10 mouse cellular contexts compared by ENCODE assay signal in the genomic region with DNA sequence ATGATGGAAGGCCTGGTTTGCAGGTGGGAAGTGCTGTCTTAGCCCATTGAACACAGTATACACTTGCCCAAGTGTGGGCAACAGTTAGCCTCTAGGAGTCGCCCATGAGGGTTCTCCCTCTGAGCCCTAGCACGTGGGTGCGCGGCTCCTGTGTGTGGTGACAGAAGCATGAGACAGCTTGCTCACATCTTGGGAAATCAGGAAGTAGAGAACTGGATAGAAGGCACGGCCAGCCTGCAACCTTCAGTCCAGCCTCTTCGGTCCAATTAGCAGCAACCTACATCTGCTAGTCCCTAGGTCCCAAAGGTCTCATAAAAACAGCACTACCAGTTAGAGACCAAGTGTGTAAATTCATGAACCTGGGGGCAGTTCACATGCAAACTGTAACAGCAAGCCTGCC. TPM values are rescaled to one million over a fixed set of nuclear protein-coding genes. Genes with fewer than 3 reads are reported as not detected.
DNase-seq lines count a peak whose midpoint lies in the region; ATAC-seq lines count a peak whose summit lies in the region.
"Had no signal": no experiment of that assay in that cellular context is flagged by ENCODE, and none has a peak within 500 bp of the region (broad histone marks: within the 10 kb centered on the region; RNA-seq: fewer than 3 reads in every experiment).

No protein-coding gene starts in this region.

- H3K4me1 ChIP-seq in hindbrain, embryonic 13.5 days (replicated peaks): peaks cover 32% of the 10 kb centered on the region

- no peaks in the 10 kb centered on the region for H3K9me3 ChIP-seq in hindbrain, embryonic 13.5 days

- no peak overlapping the region for H3K4me3 ChIP-seq in hindbrain, embryonic 13.5 days

- no peak overlapping the region; the same call in 1 of the 2 replicates for H3K27ac ChIP-seq in hindbrain, embryonic 13.5 days

- no peaks in the 10 kb centered on the region for H3K36me3 ChIP-seq in hindbrain, embryonic 13.5 days

- no peak for ATAC-seq in hindbrain, embryonic 13.5 days (ENCODE audit: low FRiP score)

- 67% methylated on average over 6 of the region's 6 CpGs for WGBS in hindbrain, embryonic 13.5 days

- DNase-seq in heart, adult 18-20 months: peak; percentile 49 to 68
- no peak for DNase-seq in heart, postnatal 25 days (ENCODE audit: low spot score)
- DNase-seq in A20 (ENCODE audit: low read depth, low spot score): peak; percentile 39
- DNase-seq in forelimb bud, embryonic 11.5 days (ENCODE audit: low read depth, low spot score): peak; percentile 51
- DNase-seq in lung, postnatal 14 days: peak; percentile 55
- no peak for DNase-seq in urinary bladder, postnatal 4 days (ENCODE audit: low spot score in 2 of 2)
- no peak for DNase-seq in cerebellum, postnatal 36 days
- DNase-seq: layer of hippocampus, postnatal 36 days; midbrain, embryonic 14.5 days had no signal

- no peaks in the 10 kb centered on the region for H3K27me3 ChIP-seq in hindbrain, embryonic 13.5 days

- H3K4me2 ChIP-seq in hindbrain, embryonic 13.5 days: no peak overlapping the region

- intact Hi-C loops in heart, postnatal 25 days (cut with DNase I): no loop called here

- no peak overlapping the region for H3K9ac ChIP-seq in hindbrain, embryonic 13.5 days

RNA-seq across cellular contexts. Expression of a gene that starts 36.8 kb away (rescaled TPM):
- total RNA-seq in heart, adult 18-20 months (2021): 10 to 100 TPM; 93.5 to 97.6 TPM
- total RNA-seq in heart, postnatal 25 days (2021): 10 to 100 TPM; 76.2 to 76.4 TPM
- polyA plus RNA-seq in hindbrain, embryonic 13.5 days (2015; fragmentation: Nextera tagmentation; extraction: Ambion mirVana): 209 and 210 TPM in 2 replicates

Comparison
In these comparisons a context has a peak if more than half of its experiments do, and no peak if none do; other contexts are left out.
1. DNase-seq: peak in heart, adult 18-20 months (2 of 2), A20 (single experiment), forelimb bud, embryonic 11.5 days (single experiment) and lung, postnatal 14 days (single experiment); none in heart, postnatal 25 days (single experiment), urinary bladder, postnatal 4 days (0 of 2) and cerebellum, postnatal 36 days (0 of 2).